Mouse (Mus musculus): ENCODE measurements at regions not wholly inside any gene's neighbourhood (a gene's known extent, or its start where the extent isn't known, plus 50 kb on each side); places are given as distances from the start of the nearest gene placed in this dataset.

GRCm38 (mm10) chr3:143713183-143713582, 491.8 kb downstream of the Lmo4 start:
- DNase-seq (ENCODE audit: low read depth, low spot score), result no peak

- DNase-seq (ENCODE audit: low read depth, low spot score), result no peak
These were observed 494.1 kb downstream of the Lmo4 start for GRCm38 (mm10) chr3:143710805-143711469.

- no peak for DNase-seq (ENCODE audit: low read depth, low spot score)
These were observed 498.3 kb downstream of the Lmo4 start for GRCm38 (mm10) chr3:143706679-143707078.

GRCm38 (mm10) chr3:143694817-143695216, 510.2 kb downstream of the Lmo4 start:
- no peak for DNase-seq (ENCODE audit: low read depth, low spot score)

GRCm38 (mm10) chr3:143685742-143686141, 519.3 kb downstream of the Lmo4 start:
- no peak for DNase-seq (ENCODE audit: low read depth, low spot score)

GRCm38 (mm10) chr3:143678186-143678585, 526.8 kb downstream of the Lmo4 start:
- peak; percentile 5 for DNase-seq (ENCODE audit: low read depth, low spot score)

- DNase-seq (ENCODE audit: low read depth, low spot score), result no peak
These were observed 530.2 kb downstream of the Lmo4 start for GRCm38 (mm10) chr3:143674855-143675254.

GRCm38 (mm10) chr3:143674446-143674845, 530.6 kb downstream of the Lmo4 start:
- DNase-seq (ENCODE audit: low read depth, low spot score), result no peak

GRCm38 (mm10) chr3:143662041-143662685, 542.9 kb downstream of the Lmo4 start:
- no peak for DNase-seq (ENCODE audit: low read depth, low spot score)

- DNase-seq (ENCODE audit: low read depth, low spot score), result no peak
These were observed 545.5 kb downstream of the Lmo4 start for GRCm38 (mm10) chr3:143659421-143659978.

GRCm38 (mm10) chr3:143647237-143647636, 557.8 kb downstream of the Lmo4 start:
- no peak for DNase-seq (ENCODE audit: low read depth, low spot score)

GRCm38 (mm10) chr3:143646836-143647235, 558.2 kb downstream of the Lmo4 start:
- no peak for DNase-seq (ENCODE audit: low read depth, low spot score)

- no peak for DNase-seq (ENCODE audit: low read depth, low spot score)
These were observed 572.0 kb downstream of the Lmo4 start for GRCm38 (mm10) chr3:143633036-143633435.

GRCm38 (mm10) chr3:143631183-143631582, 573.8 kb downstream of the Lmo4 start:
- DNase-seq (ENCODE audit: low read depth, low spot score), result no peak

GRCm38 (mm10) chr3:143624906-143625305, 580.1 kb downstream of the Lmo4 start:
- no peak for DNase-seq (ENCODE audit: low read depth, low spot score)

GRCm38 (mm10) chr3:143622275-143622674, 582.7 kb downstream of the Lmo4 start:
- no peak for DNase-seq (ENCODE audit: low read depth, low spot score)

- DNase-seq (ENCODE audit: low read depth, low spot score), result no peak
These were observed 585.9 kb downstream of the Lmo4 start for GRCm38 (mm10) chr3:143619125-143619524.

- no peak for DNase-seq (ENCODE audit: low read depth, low spot score)
These were observed 590.1 kb downstream of the Lmo4 start for GRCm38 (mm10) chr3:143614895-143615294.

GRCm38 (mm10) chr3:143614004-143614403, 591.0 kb downstream of the Lmo4 start:
- peak; percentile 73 for DNase-seq (ENCODE audit: low read depth, low spot score)

- DNase-seq (ENCODE audit: low read depth, low spot score), result no peak
These were observed 595.3 kb downstream of the Lmo4 start for GRCm38 (mm10) chr3:143609673-143610072.

GRCm38 (mm10) chr3:143599120-143599519, 605.9 kb downstream of the Lmo4 start:
- DNase-seq (ENCODE audit: low read depth, low spot score), result no peak

GRCm38 (mm10) chr3:143596949-143597593, 607.9 kb downstream of the Lmo4 start:
- DNase-seq (ENCODE audit: low read depth, low spot score), result no peak

Measured in telencephalon, adult 2 months (tissue).